Mouse (Mus musculus): ENCODE results near the gene Zbtb42. TPM values are rescaled to one million over a fixed set of nuclear protein-coding genes. Genes with fewer than 3 reads are reported as not detected.
A peak's percentile ranks its signal among the peaks of the same experiment; 100 is the strongest.

The Zbtb42 gene
- polyA plus RNA-seq, 1 experiment from 2014 or later = 8.2 TPM

DNA sequence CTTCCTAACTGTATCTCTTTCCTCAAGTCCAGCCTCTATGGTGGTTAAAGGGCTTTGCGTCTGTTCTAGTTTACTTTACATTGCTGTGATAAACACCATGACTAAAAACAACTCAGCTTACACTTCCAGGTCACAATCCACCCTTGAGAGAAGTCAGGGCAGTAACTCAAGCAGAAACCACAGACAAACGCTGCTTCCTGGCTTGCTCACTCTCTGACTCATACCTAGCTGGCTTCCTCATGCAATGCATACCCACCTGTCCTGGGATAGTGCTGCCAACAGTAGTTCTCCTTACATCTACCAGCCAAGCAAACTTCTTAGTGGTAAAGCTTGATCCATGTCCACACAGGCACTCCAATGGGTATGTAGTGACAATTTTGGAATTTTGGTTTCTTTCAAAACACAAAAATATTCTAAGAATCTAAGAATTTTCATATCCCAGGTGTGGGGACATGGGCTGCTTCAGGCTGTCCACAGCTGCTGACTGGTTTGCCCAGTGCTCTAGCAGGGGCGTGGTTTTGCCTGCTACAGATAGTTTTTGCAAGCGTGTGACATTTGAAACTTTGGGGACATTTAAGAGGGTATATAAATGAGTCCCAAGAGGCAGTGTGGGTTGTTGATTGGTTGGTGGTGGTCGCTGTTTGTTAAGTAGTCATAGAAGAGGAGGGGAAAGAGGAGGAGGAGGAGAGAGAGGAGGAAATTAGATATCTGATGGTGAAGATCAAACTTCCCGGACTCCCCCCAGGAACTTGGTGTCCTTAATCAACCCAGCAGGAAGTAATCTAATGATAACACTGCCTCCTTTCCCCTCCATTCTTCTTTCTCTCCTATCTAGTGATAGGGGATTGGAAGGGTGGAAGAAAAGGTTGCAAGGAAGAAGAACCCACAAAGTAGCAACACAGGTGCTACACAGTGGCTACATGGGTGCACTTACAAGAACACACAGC lies 24.0 kb downstream of the Zbtb42 start:
- Histone ChIP-seq H3K36me3 (no peaks in the 10 kb centered on the region), H3K27ac (replicated peaks) (no peak overlapping the region), H3K9me3 (replicated peaks) (no peaks in the 10 kb centered on the region), H3K4me3 (no peak overlapping the region), H3K27me3 (ENCODE audit: low read depth, poor library complexity, severe bottlenecking) (peaks cover 58% of the 10 kb centered on the region), H3K4me1 (peaks cover 19% of the 10 kb centered on the region)
- WGBS = 75% methylated on average over 6 of the region's 6 CpGs
- DNase-seq (ENCODE audit: low spot score) = no peak

DNA sequence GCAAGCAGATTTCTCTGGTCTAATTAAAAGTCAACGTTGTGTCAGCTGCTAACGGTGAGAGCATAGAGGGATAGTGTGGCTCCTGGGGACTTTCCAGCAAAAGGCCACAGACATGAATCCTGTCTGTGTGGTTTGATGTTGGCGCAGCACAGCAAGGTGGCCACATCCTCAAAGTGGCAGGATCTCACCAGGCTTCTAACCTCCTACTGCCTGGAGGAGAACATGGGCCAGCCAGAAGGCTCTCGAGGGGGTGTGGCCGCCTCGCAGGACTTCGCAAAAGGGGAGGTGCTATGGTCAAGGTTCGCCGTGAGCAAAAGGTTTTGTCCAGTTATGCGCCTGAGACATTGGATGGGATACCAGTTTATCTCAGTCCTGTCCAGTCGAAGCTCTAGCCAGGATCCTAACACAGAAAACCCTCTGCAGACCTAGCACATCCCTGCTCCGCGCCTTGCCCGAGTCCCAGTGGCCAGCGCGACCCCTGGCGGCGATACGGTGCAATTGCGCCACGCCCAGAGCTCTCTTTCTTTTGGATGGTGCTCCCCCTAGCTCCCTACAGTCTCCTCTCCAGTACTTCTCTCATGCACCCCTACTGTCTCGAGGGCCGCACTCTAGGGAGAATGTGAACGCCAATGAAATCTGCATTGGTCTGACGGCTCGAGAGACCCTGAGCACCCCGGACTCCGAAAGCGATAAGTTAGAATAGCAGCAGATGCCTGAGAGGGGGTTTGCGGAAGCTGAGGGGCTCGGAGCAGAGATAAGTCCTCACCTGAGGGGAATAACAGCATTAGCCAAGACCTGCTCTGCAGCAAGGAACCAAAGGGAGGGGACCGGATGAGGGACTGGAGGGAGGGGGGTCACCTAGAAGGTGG lies 28.3 kb downstream of the Zbtb42 start:
- Histone ChIP-seq H3K4me3 (peak overlapping the region; percentile 7), H3K27ac (replicated peaks) (0 out of 2 replicates have a peak overlapping the region, but pooled peaks have one; percentile 4), H3K4me1 (peaks cover 11% of the 10 kb centered on the region), H3K9me3 (replicated peaks) (no peaks in the 10 kb centered on the region), H3K36me3 (no peaks in the 10 kb centered on the region), H3K27me3 (ENCODE audit: low read depth, poor library complexity, severe bottlenecking) (peaks cover 49% of the 10 kb centered on the region)
- DNase-seq (ENCODE audit: low spot score) = peak; percentile 90
- 15% methylated on average over 32 of the region's 32 CpGs for WGBS

DNA sequence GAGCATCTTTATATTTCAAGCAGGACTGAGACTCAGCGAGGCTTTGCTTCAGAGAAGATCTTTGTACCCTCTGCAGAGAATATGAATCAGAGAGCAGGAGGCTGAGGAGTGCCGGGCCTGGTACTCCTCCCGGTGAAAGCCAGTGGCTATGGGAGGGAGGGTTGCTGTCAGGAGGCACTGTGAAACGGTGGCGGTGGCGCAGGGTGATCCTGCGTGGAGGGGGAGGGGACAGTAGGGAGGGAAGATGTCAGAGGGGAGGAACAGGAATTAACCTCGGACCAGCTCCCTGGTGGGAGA lies 28.9 kb downstream of the Zbtb42 start:
- Histone ChIP-seq H3K27ac (replicated peaks) (0 out of 2 replicates have a peak overlapping the region, but pooled peaks have one; percentile 4), H3K27me3 (ENCODE audit: low read depth, poor library complexity, severe bottlenecking) (peaks cover 43% of the 10 kb centered on the region), H3K4me3 (peak overlapping the region; percentile 7; the same call in 1 of the 2 replicates), H3K4me1 (peaks cover 11% of the 10 kb centered on the region), H3K9me3 (replicated peaks) (no peaks in the 10 kb centered on the region), H3K36me3 (no peaks in the 10 kb centered on the region)
- WGBS = 23% methylated on average over 8 of the region's 8 CpGs
- DNase-seq (ENCODE audit: low spot score) = no peak

GRCm38 (mm10) chr12:112713984-112714383 lies 35.4 kb downstream of the Zbtb42 start:
- Histone ChIP-seq H3K36me3 (no peaks in the 10 kb centered on the region), H3K27me3 (ENCODE audit: low read depth, poor library complexity, severe bottlenecking) (peaks cover 7% of the 10 kb centered on the region), H3K9me3 (replicated peaks) (no peaks in the 10 kb centered on the region), H3K4me1 (no peaks in the 10 kb centered on the region), H3K27ac (replicated peaks) (no peak overlapping the region), H3K4me3 (no peak overlapping the region)
- WGBS = 80% methylated on average over 3 of the region's 3 CpGs
- no peak for DNase-seq (ENCODE audit: low spot score)

- Histone ChIP-seq H3K4me1 (peaks cover 11% of the 10 kb centered on the region), H3K36me3 (no peaks in the 10 kb centered on the region), H3K9me3 (replicated peaks) (no peaks in the 10 kb centered on the region), H3K4me3 (no peak overlapping the region), H3K27me3 (ENCODE audit: low read depth, poor library complexity, severe bottlenecking) (peaks cover 34% of the 10 kb centered on the region), H3K27ac (replicated peaks) (no peak overlapping the region)
- WGBS = 32% methylated on average over 7 of the region's 7 CpGs
- DNase-seq (ENCODE audit: low spot score) = peak; percentile 68
Observed at GRCm38 (mm10) chr12:112717140-112717539, 38.5 kb downstream of the Zbtb42 start.

DNA sequence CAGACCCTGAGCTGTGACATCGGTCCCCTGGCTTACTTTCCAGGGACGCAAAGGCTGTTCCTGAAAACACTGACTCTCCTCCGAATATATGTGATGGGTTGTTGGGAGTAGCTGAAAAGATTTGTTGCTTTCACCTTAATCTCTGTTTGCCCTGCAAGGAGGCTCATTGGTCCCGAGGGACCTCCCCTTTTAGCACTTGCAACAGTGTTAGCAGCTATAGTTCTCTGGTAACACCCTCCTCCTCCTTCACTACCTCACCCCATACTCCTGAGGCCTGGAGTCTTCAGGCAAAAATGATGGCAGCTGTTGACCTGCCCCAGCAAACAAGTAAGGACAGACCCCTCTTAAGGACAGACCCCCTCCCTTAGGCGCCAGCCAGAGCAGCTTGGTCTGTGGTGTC lies 40.4 kb downstream of the Zbtb42 start:
- H3K4me3 ChIP-seq = no peak overlapping the region
- H3K9me3 ChIP-seq (replicated peaks) = no peaks in the 10 kb centered on the region
- H3K4me1 ChIP-seq = peaks cover 22% of the 10 kb centered on the region
- peaks cover 52% of the 10 kb centered on the region for H3K27me3 ChIP-seq (ENCODE audit: low read depth, poor library complexity, severe bottlenecking)
- DNase-seq (ENCODE audit: low spot score) = no peak
- no peaks in the 10 kb centered on the region for H3K36me3 ChIP-seq
- WGBS = 59% methylated on average over 5 of the region's 5 CpGs
- no peak overlapping the region for H3K27ac ChIP-seq (replicated peaks)

DNA sequence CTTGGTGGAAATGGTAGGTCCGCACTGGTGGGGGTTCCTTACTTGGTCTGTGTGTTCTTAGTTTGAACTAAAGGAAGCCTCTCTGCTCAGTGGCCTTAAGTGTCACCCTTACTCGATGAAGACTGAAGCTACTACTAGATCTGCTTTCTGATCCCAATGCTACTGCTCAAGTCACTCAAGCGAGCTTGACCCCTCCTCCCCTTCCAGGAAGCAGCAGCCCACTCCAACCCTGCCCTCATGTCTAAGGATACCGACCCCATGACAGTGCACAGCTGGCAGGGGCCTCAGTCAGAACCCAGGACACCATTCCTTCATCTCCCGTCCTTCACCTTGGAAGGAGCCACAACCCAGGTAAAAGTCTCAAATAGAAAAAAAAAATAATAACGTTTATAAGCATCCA lies 41.6 kb downstream of the Zbtb42 start, which contains the start of gene Cep170b:
Gene Cep170b, plus strand, starts transcription at position 240 of the 400 bp plus-strand sequence.
- Histone ChIP-seq H3K9me3 (replicated peaks) (no peaks in the 10 kb centered on the region), H3K27me3 (ENCODE audit: low read depth, poor library complexity, severe bottlenecking) (peaks cover 54% of the 10 kb centered on the region), H3K4me3 (peak within 1 kb of the TSS; percentile 86)

GRCm38 (mm10) chr12:112720890-112721423 lies 42.3 kb downstream of the Zbtb42 start:
- no peak overlapping the region for H3K27ac ChIP-seq (replicated peaks)
- H3K9me3 ChIP-seq (replicated peaks) = no peaks in the 10 kb centered on the region
- 34% methylated on average over 12 of the region's 12 CpGs for WGBS
- H3K36me3 ChIP-seq = no peaks in the 10 kb centered on the region
- DNase-seq (ENCODE audit: low spot score) = no peak
- H3K4me3 ChIP-seq = peak overlapping the region; percentile 86
- H3K27me3 ChIP-seq (ENCODE audit: low read depth, poor library complexity, severe bottlenecking) = peaks cover 54% of the 10 kb centered on the region
- H3K4me1 ChIP-seq = peaks cover 22% of the 10 kb centered on the region

More for the DNA sequence above, 41.6 kb downstream of the Zbtb42 start, which contains the start of gene Cep170b:
- H3K4me1 ChIP-seq = peaks cover 22% of the 10 kb centered on the region
- WGBS = 68% methylated on average over 6 of the region's 6 CpGs
- DNase-seq (ENCODE audit: low spot score) = no peak
- no peak within 1 kb of the TSS for H3K27ac ChIP-seq (replicated peaks)
- H3K36me3 ChIP-seq = no peaks in the 10 kb centered on the region

GRCm38 (mm10) chr12:112721424-112722239 lies 43.0 kb downstream of the Zbtb42 start:
- Histone ChIP-seq H3K36me3 (no peaks in the 10 kb centered on the region), H3K9me3 (replicated peaks) (no peaks in the 10 kb centered on the region), H3K27ac (replicated peaks) (peak overlapping the region; percentile 75; the same call in 1 of the 2 replicates), H3K27me3 (ENCODE audit: low read depth, poor library complexity, severe bottlenecking) (peaks cover 55% of the 10 kb centered on the region), H3K4me3 (peak overlapping the region; percentile 86), H3K4me1 (peaks cover 23% of the 10 kb centered on the region)
- 2% methylated on average over 52 of the region's 69 CpGs for WGBS
- peak; percentile 64 for DNase-seq (ENCODE audit: low spot score)

- H3K36me3 ChIP-seq = no peaks in the 10 kb centered on the region
- H3K4me3 ChIP-seq = peak overlapping the region; percentile 86
- peaks cover 60% of the 10 kb centered on the region for H3K27me3 ChIP-seq (ENCODE audit: low read depth, poor library complexity, severe bottlenecking)
- 1% methylated on average over 65 of the region's 75 CpGs for WGBS
- DNase-seq (ENCODE audit: low spot score) = peak; percentile 46
- peaks cover 27% of the 10 kb centered on the region for H3K4me1 ChIP-seq
- peak overlapping the region; percentile 75 for H3K27ac ChIP-seq (replicated peaks)
- H3K9me3 ChIP-seq (replicated peaks) = no peaks in the 10 kb centered on the region
Observed at GRCm38 (mm10) chr12:112722240-112723027, 43.8 kb downstream of the Zbtb42 start.

- H3K9me3 ChIP-seq (replicated peaks) = no peaks in the 10 kb centered on the region
- H3K27me3 ChIP-seq (ENCODE audit: low read depth, poor library complexity, severe bottlenecking) = peaks cover 60% of the 10 kb centered on the region
- DNase-seq (ENCODE audit: low spot score) = no peak
- peak overlapping the region; percentile 86 for H3K4me3 ChIP-seq
- no peaks in the 10 kb centered on the region for H3K36me3 ChIP-seq
- 10% methylated on average over 5 of the region's 5 CpGs for WGBS
- peaks cover 27% of the 10 kb centered on the region for H3K4me1 ChIP-seq
- H3K27ac ChIP-seq (replicated peaks) = peak overlapping the region; percentile 75
Observed at GRCm38 (mm10) chr12:112723028-112723330, 44.4 kb downstream of the Zbtb42 start.

Measured in midbrain, embryonic 10.5 days (tissue).